Mouse (Mus musculus): ENCODE measurements around the gene Zcchc3. TPM values are rescaled to one million over a fixed set of nuclear protein-coding genes. Genes with fewer than 3 reads are reported as not detected.
A peak's percentile ranks its signal among the peaks of the same experiment; 100 is the strongest.

The Zcchc3 gene
- total and polyA plus RNA-seq, 3 experiments, result 12.9 to 22.8 (median 21.1) TPM

DNA sequence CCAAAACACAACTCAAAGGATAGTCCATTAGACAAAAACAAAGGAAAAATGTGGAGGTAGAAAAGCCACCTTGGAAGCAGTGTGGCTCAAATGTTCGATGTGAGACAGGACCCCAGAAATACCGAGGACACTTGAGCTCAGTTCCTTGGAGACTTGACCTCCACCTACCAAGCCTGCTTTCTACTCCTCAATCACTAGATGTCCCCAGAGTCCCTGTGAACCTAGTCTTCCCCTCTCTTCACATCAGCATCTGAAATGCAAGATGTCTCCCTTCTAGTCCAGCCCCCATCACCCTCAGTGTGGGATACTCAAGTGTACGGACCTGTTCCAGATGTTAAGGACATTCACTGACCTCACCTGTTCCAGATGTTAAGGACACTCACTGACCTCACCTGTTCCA, 22.0 kb downstream of the Zcchc3 start:
- H3K4me3 ChIP-seq (ENCODE audit: low read depth, low read length), result no peak overlapping the region
- peak; percentile 54 for DNase-seq (ENCODE audit: low spot score)

DNA sequence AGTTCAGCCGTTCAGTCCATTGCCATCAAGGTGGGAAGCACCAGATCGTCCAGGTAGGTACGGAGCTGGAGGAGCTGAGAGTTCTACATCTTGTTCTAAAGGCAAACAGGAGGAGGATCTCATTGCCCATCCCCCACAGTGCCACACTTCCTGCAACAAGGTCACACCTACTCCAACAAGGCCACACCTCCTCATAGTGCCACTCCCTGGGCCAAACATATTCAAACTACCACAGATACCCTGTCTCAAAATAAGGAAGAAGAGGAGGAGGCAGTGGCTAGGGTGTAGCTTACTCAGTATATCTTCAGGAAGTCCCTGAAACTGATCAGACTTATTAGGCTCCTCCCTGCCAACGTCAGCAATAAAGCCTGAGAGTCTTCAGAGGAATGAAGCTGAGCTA, 30.6 kb downstream of the Zcchc3 start:
- TF ChIP-seq GATA1 (IDR thresholded peaks at IDR 0.05; ENCODE audit: borderline replicate concordance, low read length) (no peak), GATA2 (IDR thresholded peaks at IDR 0.05; ENCODE audit: borderline replicate concordance, low read depth, low read length) (no peak), POLR2AphosphoS5 (IDR thresholded peaks at IDR 0.05; ENCODE audit: insufficient replicate concordance, low read depth, low read length) (no peak), CTCF (IDR thresholded peaks at IDR 0.05; ENCODE audit: low read depth, low read length) (no peak), TAL1 (conservative IDR thresholded peaks at IDR 0.05; ENCODE audit: low read depth, low read length) (no peak)
- H3K9me3 ChIP-seq (replicated peaks), result peaks cover 4% of the 10 kb centered on the region; the same call in 1 of the 2 replicates
- peaks cover 17% of the 10 kb centered on the region; the same call in 1 of the 2 replicates for H3K27me3 ChIP-seq (ENCODE audit: insufficient read depth, low read length)
- DNase-seq (ENCODE audit: low spot score) (no peak), ATAC-seq (ENCODE audit: extremely low read depth, insufficient number of reproducible peaks, low FRiP score, poor library complexity, severe bottlenecking) (no peak)
- no peaks in the 10 kb centered on the region for H3K36me3 ChIP-seq (replicated peaks)
- H3K4me1 ChIP-seq (ENCODE audit: insufficient read depth, low read depth, low read length), result peaks cover 6% of the 10 kb centered on the region
- H3K4me3 ChIP-seq (ENCODE audit: low read depth, low read length), result no peak overlapping the region

More for the DNA sequence above, 22.0 kb downstream of the Zcchc3 start:
- Histone ChIP-seq H3K36me3 (replicated peaks) (peaks cover 22% of the 10 kb centered on the region), H3K9me3 (replicated peaks) (peaks cover 16% of the 10 kb centered on the region), H3K27me3 (ENCODE audit: insufficient read depth, low read length) (peaks cover 22% of the 10 kb centered on the region), H3K4me1 (ENCODE audit: insufficient read depth, low read depth, low read length) (peaks cover 32% of the 10 kb centered on the region)
- TF ChIP-seq POLR2AphosphoS5 (IDR thresholded peaks at IDR 0.05; ENCODE audit: insufficient replicate concordance, low read depth, low read length), result no peak
- TF ChIP-seq CTCF (IDR thresholded peaks at IDR 0.05; ENCODE audit: low read depth, low read length), result peak; percentile 24; the same call in 1 of the 2 replicates
- ATAC-seq (ENCODE audit: extremely low read depth, insufficient number of reproducible peaks, low FRiP score, poor library complexity, severe bottlenecking), result no peak

DNA sequence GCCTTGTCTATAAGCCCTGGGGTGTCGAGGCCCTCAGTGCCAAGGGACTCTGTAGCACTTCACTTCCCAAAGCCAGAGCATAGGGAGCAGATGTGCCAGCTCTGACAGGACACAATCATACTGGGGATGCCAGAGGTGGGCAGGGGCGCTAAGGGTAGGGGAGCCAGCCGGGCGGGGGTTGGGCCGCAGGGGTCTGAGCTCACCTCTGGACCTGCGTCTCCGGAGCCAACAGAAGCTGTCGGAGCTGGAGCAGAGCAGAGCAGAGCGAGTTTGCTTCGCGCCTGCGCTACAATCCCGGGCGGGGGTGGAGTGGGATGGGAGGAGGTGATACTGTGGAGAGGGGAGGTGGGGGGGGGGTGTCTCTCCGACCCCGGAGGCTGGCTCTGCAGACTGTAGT, 38.5 kb downstream of the Zcchc3 start, which contains the start of gene Nrsn2:
Gene Nrsn2 (minus strand): TSS at position 294 of the 397 bp plus-strand sequence.
- Histone ChIP-seq H3K4me3 (ENCODE audit: low read depth, low read length) (no peak within 1 kb of the TSS), H3K27me3 (ENCODE audit: insufficient read depth, low read length) (peaks cover 45% of the 10 kb centered on the region), H3K9me3 (replicated peaks) (no peaks in the 10 kb centered on the region), H3K36me3 (replicated peaks) (no peaks in the 10 kb centered on the region), H3K4me1 (ENCODE audit: insufficient read depth, low read depth, low read length) (peaks cover 13% of the 10 kb centered on the region)
- no peak for ATAC-seq (ENCODE audit: extremely low read depth, insufficient number of reproducible peaks, low FRiP score, poor library complexity, severe bottlenecking)
- no peak for DNase-seq (ENCODE audit: low spot score)
- TF ChIP-seq POLR2AphosphoS5 (IDR thresholded peaks at IDR 0.05; ENCODE audit: insufficient replicate concordance, low read depth, low read length), result no peak
- TF ChIP-seq TAL1 (conservative IDR thresholded peaks at IDR 0.05; ENCODE audit: low read depth, low read length), result no peak
- no peak for TF ChIP-seq GATA2 (IDR thresholded peaks at IDR 0.05; ENCODE audit: borderline replicate concordance, low read depth, low read length)
- TF ChIP-seq GATA1 (IDR thresholded peaks at IDR 0.05; ENCODE audit: borderline replicate concordance, low read length), result no peak
- no peak for TF ChIP-seq CTCF (IDR thresholded peaks at IDR 0.05; ENCODE audit: low read depth, low read length)

DNA sequence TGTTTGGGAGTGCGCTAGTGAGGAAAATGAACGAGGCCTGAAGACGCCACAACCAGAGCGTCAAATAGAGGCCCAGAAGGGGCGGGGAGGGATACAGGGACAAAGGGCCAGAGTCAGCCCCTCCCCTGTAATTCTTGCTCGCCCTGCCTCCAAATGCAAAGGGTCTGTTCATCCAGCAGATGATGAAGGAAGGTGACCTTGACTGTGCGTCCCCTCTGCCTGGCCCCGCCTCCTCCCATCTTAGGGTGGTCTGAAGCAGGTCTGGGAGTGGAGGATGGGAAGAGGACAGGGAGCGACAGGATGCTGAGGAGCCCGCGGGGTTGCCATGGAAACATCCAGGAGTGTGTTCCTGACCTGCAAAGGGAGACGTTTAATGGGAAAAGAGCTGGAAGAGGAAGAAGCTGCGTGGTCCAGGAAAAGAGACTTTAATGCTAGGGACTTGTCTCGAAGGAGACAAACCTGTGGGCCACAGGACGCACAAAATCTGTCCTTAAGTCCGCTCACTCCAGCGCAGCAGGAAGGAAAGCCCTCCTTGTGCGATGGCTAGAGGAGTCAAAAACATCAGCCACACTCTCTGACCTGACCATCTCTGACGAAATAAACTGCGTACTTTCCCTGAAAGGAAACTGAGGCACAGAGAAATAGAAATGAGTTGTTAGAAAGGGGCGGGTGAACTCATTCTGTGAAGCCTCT, 39.0 kb downstream of the Zcchc3 start:
- DNase-seq (ENCODE audit: low spot score) (no peak), ATAC-seq (ENCODE audit: extremely low read depth, insufficient number of reproducible peaks, low FRiP score, poor library complexity, severe bottlenecking) (no peak)
- Histone ChIP-seq H3K4me3 (ENCODE audit: low read depth, low read length) (no peak overlapping the region), H3K4me1 (ENCODE audit: insufficient read depth, low read depth, low read length) (peaks cover 13% of the 10 kb centered on the region), H3K9me3 (replicated peaks) (no peaks in the 10 kb centered on the region), H3K27me3 (ENCODE audit: insufficient read depth, low read length) (peaks cover 45% of the 10 kb centered on the region), H3K36me3 (replicated peaks) (no peaks in the 10 kb centered on the region)
- TF ChIP-seq GATA1 (IDR thresholded peaks at IDR 0.05; ENCODE audit: borderline replicate concordance, low read length) (no peak), TAL1 (conservative IDR thresholded peaks at IDR 0.05; ENCODE audit: low read depth, low read length) (no peak), POLR2AphosphoS5 (IDR thresholded peaks at IDR 0.05; ENCODE audit: insufficient replicate concordance, low read depth, low read length) (no peak), GATA2 (IDR thresholded peaks at IDR 0.05; ENCODE audit: borderline replicate concordance, low read depth, low read length) (no peak), CTCF (IDR thresholded peaks at IDR 0.05; ENCODE audit: low read depth, low read length) (no peak)

DNA sequence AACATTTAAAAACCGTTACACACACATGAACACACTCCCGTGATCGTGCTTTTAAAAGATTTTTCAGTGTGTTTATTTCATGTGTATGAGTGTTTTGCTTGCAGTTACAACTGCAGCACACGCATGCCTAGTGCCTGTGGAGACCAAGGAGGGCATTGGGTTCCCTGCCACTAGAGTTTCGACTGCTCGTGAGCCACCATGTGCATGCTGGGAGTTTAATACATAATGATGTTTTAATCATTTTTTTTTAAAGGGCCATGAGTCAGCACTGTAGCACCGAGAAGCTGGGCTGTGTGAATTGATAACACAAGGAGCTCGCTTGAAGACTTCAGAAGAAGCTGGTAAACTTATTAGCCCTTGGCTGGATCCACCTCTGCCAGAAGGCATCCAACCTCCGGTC, 41.3 kb downstream of the Zcchc3 start:
- Histone ChIP-seq H3K9me3 (replicated peaks) (no peaks in the 10 kb centered on the region), H3K4me3 (ENCODE audit: low read depth, low read length) (no peak overlapping the region), H3K36me3 (replicated peaks) (no peaks in the 10 kb centered on the region), H3K27me3 (ENCODE audit: insufficient read depth, low read length) (peaks cover 49% of the 10 kb centered on the region), H3K4me1 (ENCODE audit: insufficient read depth, low read depth, low read length) (peaks cover 17% of the 10 kb centered on the region)
- ATAC-seq (ENCODE audit: extremely low read depth, insufficient number of reproducible peaks, low FRiP score, poor library complexity, severe bottlenecking) (no peak), DNase-seq (ENCODE audit: low spot score) (no peak)
- TF ChIP-seq CTCF (IDR thresholded peaks at IDR 0.05; ENCODE audit: low read depth, low read length) (no peak), POLR2AphosphoS5 (IDR thresholded peaks at IDR 0.05; ENCODE audit: insufficient replicate concordance, low read depth, low read length) (no peak), TAL1 (conservative IDR thresholded peaks at IDR 0.05; ENCODE audit: low read depth, low read length) (no peak), GATA2 (IDR thresholded peaks at IDR 0.05; ENCODE audit: borderline replicate concordance, low read depth, low read length) (no peak)

DNA sequence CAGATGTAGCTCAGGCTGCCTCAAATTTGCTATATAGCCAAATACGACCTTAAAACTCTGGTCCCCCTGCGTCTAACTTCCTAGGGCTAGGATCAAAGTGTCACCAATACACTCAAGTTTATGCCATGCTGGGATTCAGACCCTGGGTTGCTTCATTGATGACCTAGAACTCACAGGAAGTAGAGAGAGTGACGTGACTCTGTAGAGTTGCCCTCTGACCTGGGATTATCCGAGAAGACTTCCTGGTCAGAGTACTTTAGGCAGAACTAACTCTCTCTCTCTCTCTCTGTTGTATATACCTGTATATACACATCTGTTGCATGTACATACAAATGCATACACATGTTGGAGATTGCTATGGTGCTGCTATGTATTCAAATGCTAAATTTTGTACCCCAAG, 42.2 kb downstream of the Zcchc3 start:
- ATAC-seq (ENCODE audit: extremely low read depth, insufficient number of reproducible peaks, low FRiP score, poor library complexity, severe bottlenecking), result no peak
- no peak for DNase-seq (ENCODE audit: low spot score)
- H3K27me3 ChIP-seq (ENCODE audit: insufficient read depth, low read length), result peaks cover 52% of the 10 kb centered on the region
- no peaks in the 10 kb centered on the region for H3K36me3 ChIP-seq (replicated peaks)
- TF ChIP-seq POLR2AphosphoS5 (IDR thresholded peaks at IDR 0.05; ENCODE audit: insufficient replicate concordance, low read depth, low read length) (no peak), GATA1 (IDR thresholded peaks at IDR 0.05; ENCODE audit: borderline replicate concordance, low read length) (no peak), CTCF (IDR thresholded peaks at IDR 0.05; ENCODE audit: low read depth, low read length) (no peak), TAL1 (conservative IDR thresholded peaks at IDR 0.05; ENCODE audit: low read depth, low read length) (no peak), GATA2 (IDR thresholded peaks at IDR 0.05; ENCODE audit: borderline replicate concordance, low read depth, low read length) (no peak)
- H3K4me3 ChIP-seq (ENCODE audit: low read depth, low read length), result no peak overlapping the region
- no peaks in the 10 kb centered on the region for H3K9me3 ChIP-seq (replicated peaks)
- peaks cover 20% of the 10 kb centered on the region for H3K4me1 ChIP-seq (ENCODE audit: insufficient read depth, low read depth, low read length)

All from G1E (cell line).